Mouse (Mus musculus) layer of hippocampus, adult 11-12 months (tissue): Measurements from ENCODE around the gene Clpx.
A peak's percentile ranks its signal among the peaks of the same experiment; 100 is the strongest.
"Not testable (repeated sequence)": the region's sequence is repeated elsewhere in the genome, so short reads cannot be mapped to it uniquely, and the experiment has no call there.

Experiments
- DNase-seq: peaks from one replicate; pipeline ENCODE4 v3.0.0; 2022; ENCODE audit warnings: low spot score

Clpx gene

DNA sequence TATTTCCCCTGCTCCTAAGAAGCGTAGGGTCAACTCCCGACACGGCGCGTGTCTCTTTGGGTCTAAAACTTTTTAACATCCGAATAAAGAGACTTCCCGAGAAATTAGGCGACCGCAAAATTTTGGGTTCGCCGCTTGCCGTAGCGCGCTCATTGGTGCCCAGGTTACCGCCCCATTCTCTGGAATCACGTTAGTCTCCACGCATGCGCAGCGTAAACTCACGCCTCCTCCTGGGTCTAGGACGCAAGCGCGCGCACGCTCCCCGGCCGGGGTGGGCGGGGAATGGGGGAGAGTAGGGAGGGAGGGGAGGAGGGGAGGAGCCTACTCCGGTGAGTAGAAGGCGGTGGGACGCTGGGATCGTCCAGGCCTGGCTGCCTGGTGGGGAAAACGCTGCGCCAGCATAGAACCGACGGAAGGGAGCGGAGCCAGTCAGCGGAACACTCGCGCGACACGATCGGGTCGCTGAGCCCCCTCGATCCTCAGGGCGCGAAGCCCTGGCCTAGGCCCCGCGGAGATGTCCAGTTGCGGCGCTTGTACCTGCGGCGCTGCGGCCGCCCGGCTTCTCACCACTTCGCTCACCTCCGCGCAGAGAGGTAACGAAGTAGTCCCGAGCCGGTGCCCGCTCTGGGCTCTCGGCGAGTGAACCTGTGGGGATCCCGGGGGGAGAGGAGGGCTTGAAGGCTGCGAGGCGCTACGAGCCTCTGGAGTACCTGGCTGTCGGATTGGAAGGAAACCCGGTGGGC lies at the start of gene Clpx:
Gene Clpx, plus strand, starts transcription at position 288 of the 743 bp plus-strand sequence.
- peak; percentile 96 for DNase-seq

DNA sequence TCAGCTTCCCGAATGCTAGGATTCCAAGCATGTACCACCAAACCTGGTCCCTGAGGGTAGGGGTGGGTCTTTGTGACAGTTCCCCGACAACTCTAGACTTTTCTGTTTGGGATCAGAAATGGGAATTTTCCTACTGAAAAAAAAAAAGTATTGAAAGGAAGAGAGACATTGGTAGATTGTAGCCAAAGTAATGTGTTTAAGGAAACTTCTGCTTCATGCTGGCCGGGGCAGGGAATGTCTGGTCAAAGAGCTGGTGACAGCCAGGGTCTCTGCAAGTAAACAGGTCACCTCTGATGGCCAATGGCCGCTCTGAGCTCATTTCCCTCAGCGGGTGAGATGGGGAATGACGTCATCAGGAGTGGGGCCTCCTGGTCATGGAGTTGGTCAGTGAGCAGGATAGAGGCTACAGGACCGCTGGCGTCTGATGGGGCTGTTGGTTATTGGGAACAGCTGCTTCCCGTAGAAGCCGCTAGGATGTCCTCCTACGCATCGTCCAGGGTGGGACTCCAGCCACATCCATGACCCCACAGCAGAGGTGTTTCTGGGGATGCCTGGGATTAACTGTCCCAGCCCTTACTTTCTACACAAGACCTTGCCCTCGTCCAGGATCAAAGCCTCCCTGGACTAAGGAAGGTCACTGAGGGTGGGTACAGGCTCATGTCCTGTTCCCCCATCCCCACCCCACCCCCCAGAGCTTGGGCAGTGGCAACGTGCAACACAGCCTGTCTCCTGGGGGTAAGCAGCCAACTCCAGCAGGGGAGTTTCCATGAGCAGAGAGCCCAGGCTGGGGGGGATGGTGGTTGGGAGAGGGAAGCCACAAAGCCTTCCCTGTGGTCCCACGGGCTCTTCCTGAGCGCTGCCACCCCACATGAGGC lies 46.3 kb upstream of the Clpx start:
- no peak for DNase-seq

DNA sequence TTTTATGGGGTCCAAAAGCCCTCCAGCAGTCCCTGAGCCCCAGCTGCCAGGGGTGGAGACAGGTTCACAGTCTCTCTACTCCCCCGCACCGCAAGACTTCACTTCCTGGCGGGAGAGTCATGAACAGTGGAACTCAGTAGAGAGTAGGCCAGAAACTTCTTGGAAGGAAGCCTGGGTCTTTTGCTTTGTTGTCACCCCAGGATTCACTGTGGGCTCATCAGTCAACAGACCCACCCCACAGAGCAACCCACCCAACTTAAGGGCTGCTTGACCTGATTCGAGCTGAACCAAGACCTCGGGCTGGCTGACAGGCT lies 45.7 kb upstream of the Clpx start:
- no peak for DNase-seq

GRCm38 (mm10) chr9:65252026-65252425 lies 42.0 kb upstream of the Clpx start:
- no peak for DNase-seq

DNA sequence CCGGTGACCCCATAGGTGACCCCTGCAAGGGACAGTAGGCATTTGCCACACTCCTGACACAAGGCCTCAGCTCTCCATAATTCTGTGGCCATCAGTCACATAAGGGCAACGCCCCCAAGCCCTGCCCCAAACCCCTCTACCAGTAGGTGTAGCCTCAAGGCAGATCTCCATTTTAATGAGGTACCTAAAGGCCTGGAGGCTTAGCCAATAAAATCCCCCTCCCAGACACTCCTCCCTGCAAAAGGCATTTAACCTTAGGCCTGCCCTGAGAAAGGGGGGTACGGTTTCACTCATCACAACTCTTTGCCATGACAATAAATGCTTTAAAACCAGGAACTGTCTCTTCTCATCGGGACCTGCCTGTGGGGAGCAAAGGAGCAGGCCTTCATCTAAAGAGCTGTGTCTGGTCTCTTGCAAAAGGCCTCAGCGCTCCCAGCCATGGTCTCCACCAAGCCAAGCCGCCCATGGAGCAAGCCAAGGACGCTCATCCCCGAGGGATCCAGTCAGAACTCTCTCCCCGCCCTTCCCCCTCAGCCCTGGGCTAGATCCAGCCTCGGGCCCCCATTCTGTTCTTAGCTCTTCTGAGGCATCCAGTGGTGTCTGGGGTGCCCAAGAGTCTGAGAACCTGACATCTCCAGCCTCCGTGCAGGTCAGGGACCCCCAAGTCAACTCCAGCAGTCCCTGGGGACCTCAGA lies 38.0 kb upstream of the Clpx start:
- no peak for DNase-seq

- DNase-seq, result no peak
Observed at GRCm38 (mm10) chr9:65257218-65257910, 36.7 kb upstream of the Clpx start.

- DNase-seq, result no peak
Observed at GRCm38 (mm10) chr9:65259366-65259765, 34.7 kb upstream of the Clpx start.

- no peak for DNase-seq
Observed at GRCm38 (mm10) chr9:65261591-65262230, 32.3 kb upstream of the Clpx start.

DNA sequence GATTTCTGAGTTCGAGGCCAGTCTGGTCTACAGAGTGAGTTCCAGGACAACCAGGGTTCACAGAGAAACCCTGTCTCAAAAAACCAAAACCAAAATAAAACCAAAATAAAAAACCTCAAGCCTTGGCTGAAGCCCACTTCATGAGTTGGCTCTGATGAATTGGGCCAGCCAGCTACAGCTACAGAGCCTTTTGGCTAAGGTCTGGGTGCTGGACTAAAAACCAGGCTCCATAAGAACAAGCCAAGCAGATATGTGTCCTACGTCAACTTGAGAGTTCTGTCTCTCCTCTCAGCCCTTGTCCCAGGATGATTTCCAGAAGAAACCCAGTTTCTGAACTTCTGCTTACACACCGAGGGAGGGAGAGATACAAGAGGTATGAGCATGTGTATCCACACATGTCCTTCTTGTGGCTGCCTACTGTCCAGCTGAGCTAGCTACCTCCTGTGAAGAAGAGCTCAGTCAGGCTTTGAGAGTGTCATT lies 31.4 kb upstream of the Clpx start:
- no peak for DNase-seq

- DNase-seq, result no peak
Observed at GRCm38 (mm10) chr9:65264959-65265358, 29.1 kb upstream of the Clpx start, which contains the start of gene Cilp. Gene Cilp, plus strand, starts transcription at chr9:65265180.

- DNase-seq, result peak; percentile 57
Observed at GRCm38 (mm10) chr9:65267742-65268515, 26.1 kb upstream of the Clpx start.

DNA sequence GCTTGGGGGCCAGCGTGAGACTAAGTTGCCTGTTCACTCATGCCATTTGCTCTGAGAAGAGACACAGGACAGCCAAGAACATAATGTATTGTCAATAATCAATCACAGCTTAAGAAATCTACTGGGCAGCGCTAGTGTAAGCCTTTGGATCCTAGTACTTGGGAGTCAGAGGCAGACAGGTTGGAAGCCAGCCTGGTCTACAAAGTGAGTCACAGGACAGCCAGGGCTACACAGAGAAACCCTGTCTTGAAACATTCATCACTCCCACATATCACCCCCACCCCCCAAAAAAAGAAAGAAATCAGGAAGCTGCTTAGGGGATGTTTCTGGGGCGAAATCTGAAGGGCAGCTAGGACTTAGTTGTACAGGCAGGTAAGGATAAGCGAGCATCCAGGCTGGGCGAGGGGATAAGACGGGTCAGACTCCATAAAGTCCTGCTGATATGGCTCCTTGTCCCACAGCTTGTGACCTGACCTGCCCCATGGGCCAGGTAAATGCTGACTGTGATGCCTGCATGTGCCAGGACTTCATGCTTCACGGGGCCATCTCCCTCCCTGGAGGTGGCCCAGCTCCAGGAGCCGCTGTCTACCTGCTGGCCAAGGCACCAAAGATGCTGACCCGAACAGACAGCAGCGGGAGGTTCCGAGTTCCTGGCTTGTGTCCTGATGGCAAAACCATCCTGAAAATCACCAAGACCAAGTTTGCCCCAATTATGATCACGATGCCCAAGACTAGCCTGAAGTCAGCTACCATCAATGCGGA lies 20.8 kb upstream of the Clpx start:
- no peak for DNase-seq

DNA sequence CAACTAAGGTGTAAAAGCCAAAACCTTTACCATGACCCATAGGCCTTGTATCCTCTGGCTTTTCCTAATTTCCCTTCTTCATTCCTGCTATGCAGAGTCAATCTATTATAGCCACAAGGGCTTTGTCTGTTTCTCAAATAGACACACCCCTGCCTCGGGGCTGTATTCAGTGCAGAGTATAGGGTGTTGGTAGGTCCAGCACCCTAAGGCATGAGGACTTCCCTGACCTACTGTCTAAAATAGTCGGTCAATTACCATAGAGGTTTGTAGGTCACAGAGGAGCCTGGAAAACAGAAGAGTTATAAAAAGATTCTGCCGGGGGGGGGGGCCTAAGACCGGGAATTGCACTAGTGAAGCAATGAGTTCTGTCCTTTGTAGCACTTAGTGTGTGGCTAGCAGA lies 20.2 kb upstream of the Clpx start:
- no peak for DNase-seq

GRCm38 (mm10) chr9:65274851-65275250 lies 19.2 kb upstream of the Clpx start:
- DNase-seq, result not testable (repeated sequence)

DNA sequence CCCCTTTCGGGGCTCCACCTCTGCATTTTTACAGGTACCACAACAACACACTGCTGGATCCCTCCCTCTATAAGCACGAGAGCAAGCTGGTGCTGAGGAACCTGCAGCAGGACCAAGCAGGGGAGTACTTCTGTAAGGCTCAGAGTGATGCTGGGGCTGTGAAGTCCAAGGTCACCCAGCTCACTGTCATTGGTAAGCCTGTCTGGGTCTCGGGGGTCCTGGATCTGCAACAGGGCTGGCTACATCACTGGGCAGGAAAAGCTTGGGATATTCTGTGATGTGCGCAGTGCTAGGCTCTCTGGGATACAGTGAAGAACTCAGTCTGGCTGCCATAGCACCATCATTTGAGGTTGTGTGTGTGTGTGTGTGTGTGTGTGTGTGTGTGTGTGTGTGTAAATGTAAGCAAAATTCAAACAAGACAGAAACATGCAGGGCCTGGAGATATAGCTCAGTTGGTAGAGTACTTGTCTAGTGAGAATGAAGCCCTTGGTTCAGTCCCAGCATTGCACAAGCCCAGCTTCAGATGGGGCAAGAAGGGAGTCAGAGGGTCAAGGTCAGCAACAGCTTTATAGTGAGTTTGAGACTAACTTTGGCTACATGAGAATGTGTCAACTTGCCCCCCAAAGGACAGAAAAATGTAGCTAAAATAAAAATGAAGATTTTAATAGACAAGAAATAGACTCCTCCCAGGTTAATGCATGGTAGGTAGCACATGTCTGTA lies 18.1 kb upstream of the Clpx start:
- DNase-seq, result no peak

DNA sequence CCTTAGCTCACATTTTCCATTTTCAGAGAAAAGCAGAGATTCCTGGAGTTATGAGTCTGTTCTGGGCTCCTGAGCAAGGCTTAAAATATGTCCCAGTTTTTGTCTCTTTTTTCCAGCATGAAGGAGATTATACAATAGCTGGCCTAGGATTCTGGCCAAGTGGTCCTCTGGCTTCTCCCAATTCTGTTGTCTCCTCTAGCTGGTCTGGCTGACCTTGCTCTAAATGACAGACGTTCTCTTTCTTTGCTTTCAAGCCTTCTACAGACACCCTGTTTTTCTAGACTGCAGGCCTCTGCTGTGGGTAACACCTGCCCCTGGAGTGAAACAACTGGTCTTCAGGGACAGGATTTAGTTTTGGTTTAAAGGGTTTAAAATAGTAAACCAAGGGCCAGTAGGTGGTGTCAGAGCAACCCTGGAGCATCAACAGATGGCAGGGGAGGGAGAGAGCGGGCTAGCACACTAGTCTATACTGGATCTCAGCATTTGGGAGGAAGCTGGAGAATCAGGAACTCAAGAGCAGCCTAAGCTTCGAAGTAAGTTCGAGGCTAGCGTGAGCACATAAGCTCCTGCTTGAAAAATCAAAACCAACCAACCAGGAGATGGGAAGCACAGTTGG lies 12.4 kb upstream of the Clpx start:
- DNase-seq, result peak; percentile 12

GRCm38 (mm10) chr9:65283301-65283700 lies 10.8 kb upstream of the Clpx start:
- peak; percentile 54 for DNase-seq

DNA sequence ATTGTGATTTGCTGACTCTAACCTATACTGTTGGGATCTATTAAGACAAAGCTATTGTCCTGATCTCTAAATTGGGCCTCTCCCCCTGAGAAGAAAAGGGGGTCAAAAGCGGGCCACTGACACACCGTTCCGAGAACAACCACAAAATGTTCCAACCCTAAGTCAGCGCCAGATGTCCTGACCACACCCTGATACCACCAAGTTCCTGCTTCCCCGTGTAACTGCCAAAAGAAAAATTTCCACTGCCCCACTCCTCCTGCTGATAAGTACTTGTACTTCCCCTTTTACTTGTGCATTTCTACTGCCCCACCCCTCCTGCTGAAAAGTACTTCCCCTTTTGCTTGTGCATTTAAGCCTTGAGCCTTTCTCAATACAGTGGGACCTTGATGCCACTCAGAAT lies 5.8 kb upstream of the Clpx start:
- not testable (repeated sequence) for DNase-seq

DNA sequence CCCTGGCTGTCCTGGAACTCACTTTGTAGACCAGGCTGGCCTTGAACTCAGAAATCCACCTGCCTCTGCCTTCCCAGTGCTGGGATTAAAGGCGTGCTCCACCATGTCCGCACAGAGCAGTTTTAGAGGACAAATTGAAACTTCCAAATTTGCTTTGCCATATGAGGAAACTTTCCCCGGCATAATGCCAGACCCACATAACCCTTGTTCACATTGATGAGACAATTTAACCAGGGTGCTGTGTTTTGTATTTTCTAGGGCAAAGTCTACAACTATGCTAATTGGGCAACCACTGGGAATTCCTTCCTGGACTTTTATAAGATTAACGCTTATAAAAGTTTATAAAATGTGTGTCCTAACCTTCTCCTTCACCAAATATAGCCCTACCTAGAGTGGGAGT lies 4.1 kb upstream of the Clpx start:
- DNase-seq, result no peak
